Mouse (Mus musculus): ENCODE measurements around the gene Rnf32. TPM values are rescaled to one million over a fixed set of nuclear protein-coding genes. Genes with fewer than 3 reads are reported as not detected.

Gene Rnf32
- polyA plus RNA-seq (2014; fragmentation: Illumina TruSeq; extraction: RNeasy Lipid Tissue Mini Kit (QIAGEN cat#74804); ENCODE audit: low read depth, low replicate concordance) = 0.08 TPM

GRCm38 (mm10) chr5:29195570-29196263 is at the start of gene Rnf32:
Rnf32 (plus strand) TSS chr5:29195992.

Other genes with a start within 250 kb of the Rnf32 start
- 9.0 TPM for gene Lmbr1, start 182.4 kb downstream of the Rnf32 start, polyA plus RNA-seq (2014; fragmentation: Illumina TruSeq; extraction: RNeasy Lipid Tissue Mini Kit (QIAGEN cat#74804); ENCODE audit: low read depth, low replicate concordance)
- gene Nom1, start 238.7 kb downstream of the Rnf32 start, polyA plus RNA-seq (2014; fragmentation: Illumina TruSeq; extraction: RNeasy Lipid Tissue Mini Kit (QIAGEN cat#74804); ENCODE audit: low read depth, low replicate concordance) = 18.0 TPM